Comparison of ENCODE assay signal across 8 mouse cellular contexts in genomic region chr11:60699524-60700075, GRCm38 (mm10). TPM values are rescaled to one million over a fixed set of nuclear protein-coding genes. Genes with fewer than 3 reads are reported as not detected.
A peak's percentile ranks its signal among the peaks of the same experiment; 100 is the strongest.
DNase-seq lines count a peak whose midpoint lies in the region; ATAC-seq and TF ChIP-seq lines count a peak whose summit lies in the region.

Gene Llgl1 (plus strand): TSS chr11:60699723.

- no peak for DNase-seq in Patski (ENCODE audit: low read depth, low spot score)
- peak; percentile 94 to 96 for DNase-seq in cerebellum, postnatal 10 days
- DNase-seq in frontal cortex, postnatal 14 days (ENCODE audit: low spot score in 2 of 2): peak; percentile 65 to 72
- DNase-seq in layer of hippocampus, postnatal 25 days (ENCODE audit: extremely low spot score in 1 of 2, low spot score in 1 of 2): peak; percentile 71 to 76
- peak; percentile 85 for DNase-seq in lung, postnatal 36 days
- peak; percentile 96 for DNase-seq in retina, postnatal 1 day
- DNase-seq in urinary bladder, adult 2 months (ENCODE audit: low spot score): peak; percentile 79

- CTCF ChIA-PET in Patski (lab: Charles Lee): interaction anchor here (1.8 kb wide), 1 partner anchor 28 kb away, joined by 5 read pairs; the partner anchor contains the start of gene Mief2

- WGBS in hindbrain, embryonic 13.5 days: 0% methylated on average over 44 of the region's 73 CpGs

- peak within 1 kb of the TSS; percentile 92 for H3K27ac ChIP-seq in hindbrain, embryonic 13.5 days

- H3K4me1 ChIP-seq in hindbrain, embryonic 13.5 days (replicated peaks): peaks cover 52% of the 10 kb centered on the region

- no peaks in the 10 kb centered on the region for H3K27me3 ChIP-seq in Patski
- no peaks in the 10 kb centered on the region for H3K27me3 ChIP-seq in hindbrain, embryonic 13.5 days

- in situ Hi-C loops in Patski (cut with MboI; ENCODE audit: low pct_unique_long_range_greater_than_20kb): loop anchor here (5.0 kb wide), 1 partner anchor 78 kb away; the partner anchor contains the start of genes Smcr8 and Top3a

- peak within 1 kb of the TSS; percentile 89 for H3K4me3 ChIP-seq in hindbrain, embryonic 13.5 days

- peak; percentile 67 for ATAC-seq in Patski
- ATAC-seq in hindbrain, embryonic 13.5 days (ENCODE audit: low FRiP score): peak; percentile 91

- POLR2A ChIA-PET in Patski (lab: Charles Lee): interaction anchor here (0.6 to 1.2 kb wide), 4 partner anchors 8 to 162 kb away, joined by 3 read pairs; no protein-coding TSS in a partner anchor

- no peaks in the 10 kb centered on the region for H3K9me3 ChIP-seq in hindbrain, embryonic 13.5 days

- peaks cover 3% of the 10 kb centered on the region for H3K36me3 ChIP-seq in hindbrain, embryonic 13.5 days

- H3K9ac ChIP-seq in hindbrain, embryonic 13.5 days: peak within 1 kb of the TSS; percentile 95

- H3K4me2 ChIP-seq in hindbrain, embryonic 13.5 days: peak within 1 kb of the TSS; percentile 90

- TF ChIP-seq CTCF in Patski (IDR thresholded peaks at IDR 0.05): no peak

RNA-seq across cellular contexts. Expression of gene Llgl1, which starts in this region (rescaled TPM):
- 54.0 TPM for polyA plus RNA-seq in Patski (2021)
- 61.0 and 61.2 TPM in 2 replicates for polyA plus RNA-seq in hindbrain, embryonic 13.5 days (2015; fragmentation: Nextera tagmentation; extraction: Ambion mirVana)
- total RNA-seq in layer of hippocampus, postnatal 25 days (2021): 10 to 100 TPM; 51.7 to 53.8 TPM
- polyA plus RNA-seq in urinary bladder, adult 2 months (2012; rRNA removed): 26.5 and 28.2 TPM in 2 replicates
